Mouse (Mus musculus): Measurements from ENCODE around the gene Slc35a5. TPM values are rescaled to one million over a fixed set of nuclear protein-coding genes. Genes with fewer than 3 reads are reported as not detected.

Slc35a5 gene
- polyA plus RNA-seq (2012; rRNA removed): 6.9 and 9.3 TPM in 2 replicates

GRCm38 (mm10) chr16:45158522-45159388, at the start of gene Slc35a5, which contains the start of gene Atg3:
Gene Slc35a5, minus strand, starts transcription at chr16:45158706.
Gene Atg3, plus strand, starts transcription at chr16:45158785.

GRCm38 (mm10) chr16:45093137-45093731, 65.3 kb downstream of the Slc35a5 start, which contains the start of gene Ccdc80:
Gene Ccdc80, plus strand, starts transcription at chr16:45093402.

Other genes starting within 250 kb of the Slc35a5 start
- gene Cd200r3, start 215.0 kb downstream of the Slc35a5 start, polyA plus RNA-seq (2012; rRNA removed): not detected in 2 replicates
- gene Ccdc80, start 65.3 kb downstream of the Slc35a5 start, polyA plus RNA-seq (2012; rRNA removed): 39.7 and 48.0 TPM in 2 replicates
- gene Atg3, start 79 bp upstream of the Slc35a5 start, polyA plus RNA-seq (2012; rRNA removed): 22.8 and 37.4 TPM in 2 replicates
- gene Btla, start 65.6 kb upstream of the Slc35a5 start, polyA plus RNA-seq (2012; rRNA removed): 0.15 and 0.25 TPM in 2 replicates